In genomic region chr7:138396109-138396862, GRCm38 (mm10) we compare ENCODE assay signal across 9 mouse cellular contexts. TPM values are rescaled to one million over a fixed set of nuclear protein-coding genes. Genes with fewer than 3 reads are reported as not detected.
DNase-seq lines count a peak whose midpoint lies in the region; ATAC-seq and TF ChIP-seq lines count a peak whose summit lies in the region.
"Had no signal": no experiment of that assay in that cellular context is flagged by ENCODE, and none has a peak within 500 bp of the region (broad histone marks: within the 10 kb centered on the region; RNA-seq: fewer than 3 reads in every experiment).

No protein-coding gene starts in this region.

- peaks cover 34% of the 10 kb centered on the region for H3K27me3 ChIP-seq in embryonic facial prominence, embryonic 12.5 days
- peaks cover 6% of the 10 kb centered on the region; the same call in 1 of the 2 replicates for H3K27me3 ChIP-seq in hindbrain, embryonic 11.5 days (ENCODE audit: control insufficient read depth, insufficient read depth, low read length)
- H3K27me3 ChIP-seq in midbrain, postnatal 0 days (ENCODE audit: insufficient read depth, low read length) = 0 out of 2 replicates have a peak, but pooled peaks cover 3% of the 10 kb centered on the region
- H3K27me3 ChIP-seq in heart, embryonic 11.5 days (ENCODE audit: control insufficient read depth, insufficient read depth, low read length) = peaks cover 50% of the 10 kb centered on the region

- 0 out of 2 replicates have a peak overlapping the region, but pooled peaks have one; percentile 100 for H3K4me2 ChIP-seq in embryonic facial prominence, embryonic 12.5 days (replicated peaks)
- peak overlapping the region; percentile 99 for H3K4me2 ChIP-seq in hindbrain, embryonic 11.5 days (replicated peaks; ENCODE audit: low read depth, low read length)
- H3K4me2 ChIP-seq in midbrain, postnatal 0 days (ENCODE audit: low read depth, low read length, poor library complexity, severe bottlenecking) = peak overlapping the region; percentile 98
- no peak overlapping the region for H3K4me2 ChIP-seq in heart, embryonic 11.5 days

- ATAC-seq in embryonic facial prominence, embryonic 12.5 days (ENCODE audit: insufficient number of reproducible peaks, insufficient read depth, low FRiP score, low TSS enrichment) = no peak
- ATAC-seq in hindbrain, embryonic 11.5 days (ENCODE audit: low FRiP score) = no peak
- ATAC-seq in midbrain, postnatal 0 days (ENCODE audit: low FRiP score) = no peak
- ATAC-seq in heart, embryonic 11.5 days (replicated peaks; ENCODE audit: insufficient number of reproducible peaks, low FRiP score, low TSS enrichment) = no peak

- no peaks in the 10 kb centered on the region for H3K9me3 ChIP-seq in embryonic facial prominence, embryonic 12.5 days
- H3K9me3 ChIP-seq in hindbrain, embryonic 11.5 days (ENCODE audit: control insufficient read depth, low read length) = no peaks in the 10 kb centered on the region
- no peaks in the 10 kb centered on the region for H3K9me3 ChIP-seq in midbrain, postnatal 0 days (ENCODE audit: low read length)
- no peaks in the 10 kb centered on the region for H3K9me3 ChIP-seq in heart, embryonic 11.5 days (replicated peaks; ENCODE audit: control insufficient read depth, low read length)
- H3K9me3 ChIP-seq: lung, embryonic 15.5 days had no signal

- 45% methylated on average over 13 of the region's 13 CpGs for WGBS in embryonic facial prominence, embryonic 12.5 days
- 31% methylated on average over 13 of the region's 13 CpGs for WGBS in hindbrain, embryonic 11.5 days
- WGBS in midbrain, postnatal 0 days = 28% methylated on average over 13 of the region's 13 CpGs
- WGBS in heart, embryonic 11.5 days (ENCODE audit: insufficient replicate concordance) = 31% methylated on average over 13 of the region's 13 CpGs

- peak overlapping the region; percentile 57 for H3K4me3 ChIP-seq in layer of hippocampus, adult 2 months
- peak overlapping the region; percentile 56; the same call in 1 of the 2 replicates for H3K4me3 ChIP-seq in embryonic facial prominence, embryonic 12.5 days
- H3K4me3 ChIP-seq in hindbrain, embryonic 11.5 days (ENCODE audit: low read depth, low read length) = peak overlapping the region; percentile 63
- H3K4me3 ChIP-seq in midbrain, postnatal 0 days (ENCODE audit: low read depth, low read length) = peak overlapping the region; percentile 70
- no peak overlapping the region for H3K4me3 ChIP-seq in heart, embryonic 11.5 days (ENCODE audit: low read depth, low read length)

- H3K27ac ChIP-seq in layer of hippocampus, adult 2 months = no peak overlapping the region
- no peak overlapping the region for H3K27ac ChIP-seq in embryonic facial prominence, embryonic 12.5 days
- H3K27ac ChIP-seq in hindbrain, embryonic 11.5 days (ENCODE audit: low read depth, low read length) = no peak overlapping the region
- no peak overlapping the region for H3K27ac ChIP-seq in midbrain, postnatal 0 days (ENCODE audit: low read depth, low read length)
- no peak overlapping the region for H3K27ac ChIP-seq in heart, embryonic 11.5 days (ENCODE audit: low read depth, low read length)
- H3K27ac ChIP-seq: lung, embryonic 15.5 days had no signal

- H3K36me3 ChIP-seq in embryonic facial prominence, embryonic 12.5 days = no peaks in the 10 kb centered on the region
- no peaks in the 10 kb centered on the region for H3K36me3 ChIP-seq in hindbrain, embryonic 11.5 days (ENCODE audit: control insufficient read depth, insufficient read depth, low read length)
- no peaks in the 10 kb centered on the region for H3K36me3 ChIP-seq in midbrain, postnatal 0 days (ENCODE audit: insufficient read depth, low read length)
- H3K36me3 ChIP-seq in heart, embryonic 11.5 days (ENCODE audit: control insufficient read depth, insufficient read depth, low read length) = no peaks in the 10 kb centered on the region
- H3K36me3 ChIP-seq: lung, embryonic 15.5 days had no signal

- peaks cover 4% of the 10 kb centered on the region; the same call in 1 of the 2 replicates for H3K4me1 ChIP-seq in embryonic facial prominence, embryonic 12.5 days
- no peaks in the 10 kb centered on the region for H3K4me1 ChIP-seq in hindbrain, embryonic 11.5 days (replicated peaks; ENCODE audit: control insufficient read depth, insufficient read depth, low read length)
- H3K4me1 ChIP-seq in midbrain, postnatal 0 days (ENCODE audit: insufficient read depth, low read length) = no peaks in the 10 kb centered on the region
- H3K4me1 ChIP-seq in heart, embryonic 11.5 days (ENCODE audit: control insufficient read depth, insufficient read depth, low read length) = peaks cover 5% of the 10 kb centered on the region; the same call in 1 of the 2 replicates

- H3K9ac ChIP-seq in embryonic facial prominence, embryonic 12.5 days = no peak overlapping the region
- no peak overlapping the region for H3K9ac ChIP-seq in hindbrain, embryonic 11.5 days (ENCODE audit: low read depth, low read length)
- no peak overlapping the region for H3K9ac ChIP-seq in midbrain, postnatal 0 days (replicated peaks; ENCODE audit: low read length, poor library complexity, severe bottlenecking)
- no peak overlapping the region for H3K9ac ChIP-seq in heart, embryonic 11.5 days (ENCODE audit: low read depth, low read length)
- H3K9ac ChIP-seq: lung, embryonic 15.5 days had no signal

- peak; percentile 75 for TF ChIP-seq CTCF in layer of hippocampus, adult 2 months (conservative IDR thresholded peaks at IDR 0.05)
- peak; percentile 69 for TF ChIP-seq CTCF in midbrain, postnatal 0 days (IDR thresholded peaks at IDR 0.05)

- DNase-seq in layer of hippocampus, adult 2 months (ENCODE audit: low spot score in 2 of 2) = no peak
- no peak for DNase-seq in layer of hippocampus, adult 9-10 months (ENCODE audit: low spot score)
- DNase-seq in hindbrain, embryonic 11.5 days (ENCODE audit: low spot score) = no peak
- peak; percentile 69 for DNase-seq in midbrain, postnatal 0 days (ENCODE audit: low spot score)
- DNase-seq in adrenal gland, adult (ENCODE audit: inconsistent age in 2 of 2, low spot score in 1 of 2) = no peak
- DNase-seq in c-Kit-positive CD71-positive TER-119-positive erythroid progenitor cells, embryonic 14.5 days (ENCODE audit: low spot score) = no peak

RNA-seq across cellular contexts. Expression of gene Tcerg1l, which starts 1.2 kb away (rescaled TPM):
- 10 to 100 TPM in 1 of 2 experiments, 1 to 10 TPM in 1; 9.7 to 11.4 TPM for total RNA-seq in layer of hippocampus, adult 2 months (2021)
- polyA plus RNA-seq in embryonic facial prominence, embryonic 12.5 days (2016; fragmentation: Nextera tagmentation; extraction: Ambion mirVana) = 3.2 and 3.3 TPM in 2 replicates
- polyA plus RNA-seq in hindbrain, embryonic 11.5 days (2014; fragmentation: Nextera tagmentation; extraction: Ambion mirVana) = 4.3 and 4.5 TPM in 2 replicates
- total RNA-seq in midbrain, postnatal 0 days (2014; rRNA removed) = 31.2 and 38.2 TPM in 2 replicates
- polyA plus RNA-seq in midbrain, postnatal 0 days (2015; fragmentation: Nextera tagmentation; extraction: Ambion mirVana) = 35.8 and 36.0 TPM in 2 replicates
- 0.38 and 0.44 TPM in 2 replicates for polyA plus RNA-seq in heart, embryonic 11.5 days (2014; fragmentation: Nextera tagmentation; extraction: Ambion mirVana)
